Mouse (Mus musculus) right cerebral cortex, adult 2 months (tissue): Measurements from ENCODE around the gene Gm20388.

Experiments
- DNase-seq, 2 experiments: peaks; one replicate each; pipeline ENCODE4 v3.0.0; 2021 to 2022; ENCODE audit warnings: low spot score in 2 of 2

Gm20388 gene

DNA sequence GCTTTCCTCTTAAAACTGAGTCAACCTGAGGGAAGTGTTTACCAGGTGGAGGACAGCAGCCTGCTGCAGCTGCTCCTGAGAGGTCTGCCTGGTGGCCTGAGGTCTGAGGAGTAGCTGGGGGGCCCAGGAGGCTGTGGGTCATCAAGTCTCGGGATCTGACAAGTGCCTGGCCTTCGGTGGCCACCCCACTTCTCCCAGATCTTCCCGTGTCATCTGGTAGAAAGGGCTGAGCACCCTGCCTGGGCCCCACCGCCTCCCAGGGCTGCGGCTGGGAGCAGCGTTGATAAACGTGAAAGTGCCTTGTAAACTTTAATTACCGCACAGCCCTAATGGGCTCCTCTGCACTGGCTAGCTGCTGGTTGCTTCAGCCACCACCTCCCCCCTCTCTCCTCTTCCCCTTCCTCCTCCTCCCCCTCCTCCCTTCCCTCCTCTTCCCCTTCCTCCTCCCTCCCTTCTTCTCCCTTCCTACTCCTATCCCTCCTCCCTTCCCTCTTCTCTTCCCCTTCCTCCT lies 1238.0 kb downstream of the Gm20388 start:
- no peak for DNase-seq

DNA sequence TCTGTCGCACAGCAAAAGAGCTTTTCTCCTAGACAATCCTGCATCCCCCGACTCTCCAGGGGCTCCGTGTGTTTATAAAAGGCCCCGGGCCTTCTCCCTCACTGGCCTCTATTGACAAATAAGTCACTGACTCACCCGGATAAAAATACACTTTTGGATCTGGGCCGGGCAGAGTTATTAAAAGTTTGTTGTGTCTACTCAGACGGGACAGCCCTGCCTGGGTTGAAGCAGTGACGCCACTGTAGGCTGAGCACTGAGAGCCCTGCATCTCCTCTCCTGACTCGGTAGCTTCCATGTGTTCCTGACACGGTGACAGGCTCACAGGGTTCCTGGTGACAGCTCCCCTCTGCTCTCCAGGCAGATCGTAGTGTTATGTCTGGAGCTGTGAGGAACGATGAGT lies 1241.8 kb downstream of the Gm20388 start:
- no peak for DNase-seq

DNA sequence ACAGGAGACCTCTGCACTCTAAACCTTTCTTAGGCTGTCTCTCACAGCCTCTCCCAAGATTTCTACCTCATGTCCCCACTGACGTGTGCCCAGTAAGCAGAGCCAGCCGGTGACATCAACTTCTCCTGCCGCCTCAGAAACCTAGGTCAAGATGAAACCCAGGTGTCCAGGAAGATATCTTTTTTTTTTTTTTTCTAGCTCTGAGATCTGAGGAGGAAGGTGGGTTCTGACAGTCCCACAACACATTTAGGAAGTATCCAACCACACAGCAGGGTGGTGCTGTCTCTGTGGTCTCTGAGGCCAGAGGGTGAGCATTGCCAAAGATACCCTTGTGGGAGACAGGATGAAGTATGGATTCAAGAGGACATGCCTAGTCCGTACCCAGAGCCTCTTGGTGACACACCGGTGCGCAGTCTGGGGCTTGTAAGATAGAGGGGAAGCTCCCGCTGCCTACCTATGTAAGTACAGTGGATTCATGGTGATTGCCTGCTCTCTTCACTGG lies 1246.4 kb downstream of the Gm20388 start:
- DNase-seq: no peak

DNA sequence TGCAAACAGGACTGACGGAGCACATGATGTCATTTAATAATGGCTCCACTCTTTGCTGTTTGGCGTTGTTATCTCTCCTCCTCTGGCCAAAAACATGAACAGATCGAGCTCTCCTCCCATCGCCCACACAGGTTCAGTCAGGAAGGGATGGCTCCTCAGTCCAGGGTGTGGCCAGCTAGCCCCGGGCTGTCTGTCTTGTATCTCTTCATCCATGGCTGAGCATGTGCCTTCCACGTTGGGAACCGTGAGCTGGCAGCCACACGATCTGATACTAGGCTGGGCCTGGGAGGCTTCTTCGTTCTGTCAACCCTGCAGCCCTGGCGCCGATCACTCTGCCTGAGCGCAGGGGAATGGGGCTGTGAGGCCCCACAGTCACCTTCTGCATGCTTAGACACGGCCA lies 1248.2 kb downstream of the Gm20388 start:
- no peak for DNase-seq

DNA sequence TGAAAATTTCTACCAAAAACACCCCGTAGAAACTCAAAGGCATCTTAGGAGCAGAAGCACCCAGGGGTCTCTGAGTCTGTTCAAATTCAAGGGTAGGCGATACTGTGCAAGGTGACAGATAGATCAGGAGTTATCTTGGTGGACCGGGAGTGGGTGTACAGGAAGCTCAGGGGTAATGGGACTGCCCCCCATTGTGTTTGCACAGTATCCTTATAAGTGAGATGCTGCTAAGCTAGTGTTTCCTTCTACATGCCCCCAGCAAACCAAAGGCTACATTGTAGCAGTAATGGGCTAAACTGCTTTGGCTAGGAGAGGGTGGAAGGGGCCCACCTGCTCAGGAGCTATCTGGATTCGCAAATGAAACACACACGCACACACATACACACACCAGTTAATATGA lies 1250.8 kb downstream of the Gm20388 start:
- no peak for DNase-seq

DNA sequence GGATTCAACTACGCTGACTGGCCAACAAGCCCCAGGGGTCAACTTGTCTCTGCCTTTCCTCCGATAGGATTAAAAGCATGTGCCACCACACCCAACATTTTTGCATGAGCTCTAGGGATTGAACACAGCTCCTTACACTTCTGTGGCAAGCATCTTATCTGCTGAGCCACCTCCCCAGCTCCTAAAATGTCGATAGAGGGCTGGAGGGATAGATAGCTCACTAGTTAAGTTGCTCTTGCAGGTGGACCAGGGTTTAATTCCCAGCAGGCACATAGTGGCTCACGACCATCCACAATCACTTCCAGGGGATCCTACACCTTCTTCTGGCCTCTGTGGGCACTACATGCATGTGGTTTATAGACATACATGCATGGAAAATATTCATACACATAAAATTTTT lies 1251.8 kb downstream of the Gm20388 start:
- DNase-seq: no peak

DNA sequence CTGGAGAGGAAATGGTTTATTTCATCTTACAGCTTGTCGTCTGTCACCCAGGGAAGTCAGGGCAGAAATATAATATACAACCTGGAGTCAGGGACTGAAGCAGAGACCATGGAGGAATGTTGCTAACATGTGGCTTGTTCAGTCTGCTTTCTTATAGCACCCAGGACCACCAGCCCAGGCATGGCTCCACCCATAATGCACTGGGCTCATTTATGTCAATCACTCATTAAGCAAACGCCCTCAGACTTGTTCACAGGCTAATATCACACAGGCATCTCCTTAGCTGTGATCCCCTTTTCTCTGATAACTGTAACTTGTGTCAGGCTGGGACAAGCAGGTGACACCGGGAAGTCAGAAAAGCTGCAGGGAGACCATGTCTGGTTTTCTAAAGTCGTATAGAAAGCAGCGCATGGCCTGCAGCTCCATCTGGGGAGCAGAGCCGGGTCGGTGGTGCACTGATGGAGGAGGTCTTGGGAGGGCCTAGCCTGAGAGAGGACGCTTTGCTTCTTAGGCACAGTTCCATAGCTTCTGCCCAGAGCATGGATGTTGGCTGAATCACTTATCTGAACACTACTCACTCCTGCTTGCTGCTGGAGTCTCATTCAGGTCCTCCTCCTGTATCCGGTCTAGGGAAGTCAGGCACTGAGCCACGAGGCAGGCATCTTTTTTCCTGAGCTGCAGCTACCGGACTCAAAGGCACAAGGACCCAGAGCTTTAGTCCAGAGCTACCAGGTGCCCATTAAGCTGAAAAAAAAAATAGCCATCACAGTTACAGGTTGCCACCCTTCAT lies 1252.5 kb downstream of the Gm20388 start:
- DNase-seq: no peak

DNA sequence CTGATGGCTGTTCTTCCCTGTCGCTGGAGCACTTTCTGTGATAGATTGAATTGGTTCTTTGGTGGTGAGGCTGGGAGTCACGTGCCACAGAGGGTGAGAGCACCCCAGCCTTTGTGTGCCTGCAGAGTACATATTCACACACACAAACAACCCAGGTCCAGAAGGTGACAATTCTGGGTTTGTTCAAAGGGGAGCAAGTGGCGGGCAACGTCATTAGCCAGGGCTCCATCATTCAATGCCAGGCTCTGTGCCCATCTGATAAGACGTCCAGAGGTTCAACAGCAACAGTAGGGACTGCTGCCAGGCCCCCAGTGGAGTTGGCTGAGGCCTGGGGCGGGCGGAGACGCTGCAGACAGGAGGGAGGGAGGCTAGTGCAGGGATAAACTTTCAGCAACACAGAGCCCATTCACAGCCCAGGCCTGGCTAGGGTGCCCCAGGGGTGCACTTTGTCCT lies 1253.4 kb downstream of the Gm20388 start:
- DNase-seq: no peak

DNA sequence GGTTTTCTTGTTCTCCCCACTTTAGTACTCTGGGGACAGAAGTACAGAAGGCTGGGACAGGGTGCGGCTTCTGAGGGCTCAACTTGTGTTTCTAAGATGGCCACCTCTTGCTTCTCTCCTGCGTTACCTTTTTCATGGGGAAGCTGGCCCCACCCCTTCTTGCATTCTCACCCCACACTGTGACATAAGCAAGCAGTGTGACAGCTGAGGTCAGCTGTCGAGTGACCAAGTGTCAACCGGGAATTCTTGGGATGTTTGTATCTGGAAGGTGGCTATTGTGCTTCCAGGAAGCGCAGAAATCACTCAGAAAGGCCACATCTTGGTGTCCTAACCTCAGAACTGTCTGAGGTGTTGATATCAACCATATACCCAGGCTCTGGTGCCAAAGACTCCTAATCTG lies 1257.4 kb downstream of the Gm20388 start:
- no peak for DNase-seq

DNA sequence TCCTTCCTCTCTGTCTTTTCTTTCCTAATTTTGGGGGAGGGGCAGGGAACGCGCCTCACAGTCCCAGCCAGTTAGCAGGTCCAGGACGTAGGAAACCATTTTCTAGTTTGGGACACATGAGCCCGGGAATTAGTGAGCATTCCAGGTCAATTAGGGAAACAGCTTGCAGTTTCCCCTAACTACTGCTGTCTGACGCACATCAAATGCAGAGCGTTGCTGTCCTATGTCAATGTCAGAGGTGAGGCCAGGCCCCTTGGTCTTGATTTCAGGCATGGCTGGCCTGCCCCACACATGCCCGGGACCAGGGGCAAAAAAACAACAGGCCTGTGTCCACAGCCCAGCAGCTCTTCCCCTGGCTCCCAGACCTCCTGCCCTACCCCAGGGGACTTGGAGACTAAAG lies 1259.5 kb downstream of the Gm20388 start:
- DNase-seq: no peak

DNA sequence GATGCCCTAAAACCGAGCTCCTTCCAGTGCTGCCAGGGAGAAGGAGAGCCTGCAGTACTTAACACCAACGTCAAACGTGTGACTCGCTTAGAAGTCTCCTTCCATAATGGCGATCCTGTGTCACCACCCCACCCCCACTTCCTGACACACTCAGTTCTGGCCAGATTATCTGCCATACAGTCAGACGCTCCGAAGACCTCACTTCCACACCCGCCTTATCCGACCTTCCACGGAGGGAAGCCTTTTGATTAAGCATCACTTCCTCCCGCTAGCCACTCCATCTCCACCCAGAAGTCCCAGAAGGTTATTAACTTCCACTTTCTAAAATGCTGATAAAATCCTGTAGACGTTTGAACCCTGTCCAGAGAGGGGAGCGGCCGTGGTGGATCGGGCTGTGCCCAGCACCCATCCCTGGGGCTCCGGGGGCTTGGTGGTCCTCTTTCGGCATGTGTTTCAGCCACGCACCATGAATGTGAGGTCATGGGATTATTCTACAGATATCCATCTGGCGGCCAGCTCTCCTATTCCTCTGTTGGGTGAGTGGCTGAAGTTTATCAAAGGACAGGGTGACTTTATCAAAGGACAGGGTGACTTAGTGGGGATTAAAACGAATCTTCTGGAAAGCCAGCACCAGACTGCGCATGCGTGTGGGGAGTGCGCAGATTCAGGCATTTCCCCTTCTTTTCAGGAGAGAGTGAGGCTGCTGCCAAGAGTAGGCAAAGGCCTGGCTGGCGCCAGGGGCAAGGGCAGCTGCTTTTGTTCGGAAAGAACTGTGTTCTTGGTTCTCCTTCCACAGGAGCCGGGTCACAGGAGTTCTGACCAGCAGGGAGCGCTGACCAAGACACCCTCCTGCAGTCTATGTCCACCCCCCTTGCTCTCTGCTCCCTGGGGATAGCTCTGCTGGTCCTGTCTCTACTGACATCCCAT lies 1260.2 kb downstream of the Gm20388 start:
- DNase-seq: peak in 1 of 2 experiments; percentile 12

DNA sequence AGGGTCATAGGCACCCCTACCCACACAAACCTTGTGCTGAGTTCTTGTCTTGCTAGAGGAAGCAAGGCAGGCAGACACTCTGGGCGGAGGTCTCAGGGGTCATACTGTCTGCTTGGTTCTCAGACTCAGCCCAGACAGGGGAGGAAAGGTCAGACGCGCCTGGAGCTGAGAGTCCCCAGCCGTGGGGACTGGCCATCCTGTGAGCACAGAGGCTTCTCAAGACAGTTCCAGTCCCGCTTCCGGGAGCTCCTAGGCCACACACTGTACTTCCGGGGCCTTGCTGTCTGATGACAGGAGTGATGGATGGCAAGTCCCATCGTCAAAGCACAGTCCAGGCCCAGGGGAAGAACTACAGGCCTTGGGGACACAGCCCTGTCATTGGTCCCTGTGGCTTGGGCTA lies 1261.9 kb downstream of the Gm20388 start:
- DNase-seq: no peak

DNA sequence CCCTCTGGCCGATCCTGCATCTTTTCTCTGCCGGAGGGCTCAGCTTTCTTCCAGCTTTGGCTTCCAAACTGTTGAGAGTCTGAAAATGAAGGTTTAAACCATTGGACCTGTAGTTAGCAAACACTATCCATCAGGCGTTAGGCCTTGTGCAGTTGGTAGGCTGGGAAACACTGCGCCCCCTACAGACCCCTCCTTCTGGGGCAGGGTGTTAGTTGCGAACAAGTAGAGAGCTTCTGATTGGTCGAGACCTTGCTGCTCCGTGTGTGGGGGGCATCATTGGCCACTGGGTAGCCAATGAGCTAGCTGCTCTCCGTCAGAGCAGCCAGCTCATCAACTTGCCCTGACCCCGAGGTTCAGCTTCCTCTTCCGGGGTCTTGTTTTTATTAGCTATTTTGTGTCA lies 1263.5 kb downstream of the Gm20388 start:
- no peak for DNase-seq

DNA sequence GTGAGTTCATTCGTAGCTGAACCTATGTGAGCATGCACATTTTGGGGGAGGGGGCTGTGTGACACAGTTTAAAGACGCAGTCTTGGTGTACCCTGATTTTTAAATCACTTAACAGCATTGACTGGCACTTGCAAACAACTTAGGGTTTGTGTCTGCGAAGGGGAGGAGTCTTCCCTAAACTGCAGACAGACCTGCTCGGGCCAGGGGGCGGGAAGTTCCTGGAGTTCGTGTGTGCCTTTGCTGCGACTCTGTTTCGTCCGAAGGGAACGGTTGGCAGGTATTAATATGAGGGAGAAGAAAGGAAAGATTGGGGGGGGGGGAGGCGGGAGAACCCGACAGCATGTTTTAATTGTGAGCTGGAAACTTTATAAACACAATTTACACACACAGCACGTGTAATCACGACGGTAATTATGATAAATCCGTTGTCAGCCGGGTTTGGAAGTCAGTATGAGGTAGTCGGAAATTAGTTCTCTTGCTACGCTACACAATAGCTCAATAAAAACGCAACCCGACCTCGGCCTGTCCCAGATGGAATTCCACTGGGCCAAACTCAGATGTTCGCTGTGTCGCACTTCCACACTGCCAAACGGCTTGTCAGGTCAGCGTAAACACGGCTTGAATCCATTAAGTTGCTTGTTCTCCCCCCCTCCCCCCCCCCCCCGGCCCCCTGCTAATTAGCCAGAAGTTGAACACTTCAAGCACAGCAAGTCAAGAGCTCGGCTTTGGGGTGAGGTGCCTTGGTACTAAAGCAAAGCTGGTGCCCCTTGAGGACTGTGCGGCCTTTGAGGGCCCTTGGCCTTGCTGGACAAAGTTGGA lies 1264.3 kb downstream of the Gm20388 start:
- no peak for DNase-seq

DNA sequence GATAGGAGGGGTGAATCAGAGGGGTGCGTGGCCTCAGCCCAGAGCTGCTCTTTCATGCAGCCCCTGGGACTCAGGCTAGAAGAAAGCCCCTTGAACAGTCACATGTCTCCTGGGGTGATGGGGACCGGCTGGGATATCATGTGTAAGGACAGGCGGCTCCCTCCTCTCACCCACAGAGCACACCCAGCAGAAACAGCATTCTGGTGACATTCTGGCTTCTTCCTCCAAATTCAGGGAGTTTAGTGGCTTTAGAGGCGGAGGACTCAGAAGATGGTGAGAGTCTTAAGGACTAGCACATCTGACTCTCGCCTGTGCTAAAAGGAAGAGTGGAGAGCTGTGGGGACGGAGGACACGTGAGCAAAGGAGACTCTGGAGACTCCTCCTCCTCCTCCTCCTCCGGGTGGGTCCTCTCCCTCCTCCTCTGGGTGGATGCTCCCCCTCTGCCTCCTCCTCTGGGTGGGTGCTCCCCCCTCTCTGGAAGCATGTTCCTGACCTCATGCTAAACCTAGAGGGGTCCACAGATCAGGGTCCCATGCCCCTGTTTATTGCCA lies 1265.0 kb downstream of the Gm20388 start:
- no peak for DNase-seq

DNA sequence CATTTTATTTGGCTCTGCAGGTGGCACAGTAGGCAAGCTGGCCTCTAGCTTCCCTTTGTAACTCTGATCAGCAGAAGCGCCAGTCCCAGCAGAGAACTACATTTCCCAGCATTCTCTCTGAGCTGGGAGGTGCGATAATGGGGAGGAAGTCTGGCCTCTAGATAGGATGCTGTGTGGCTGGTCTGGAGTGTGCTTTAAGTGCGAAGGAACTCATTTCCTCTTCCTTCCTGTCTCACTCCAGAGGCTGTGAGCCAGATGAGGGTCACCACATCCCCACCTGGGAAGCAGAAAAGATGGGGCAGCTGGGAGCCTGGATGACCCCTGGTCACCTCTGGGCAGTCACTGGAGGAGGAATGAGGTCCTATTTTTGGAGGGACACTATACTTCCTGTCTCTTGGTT lies 1265.7 kb downstream of the Gm20388 start:
- DNase-seq: no peak

DNA sequence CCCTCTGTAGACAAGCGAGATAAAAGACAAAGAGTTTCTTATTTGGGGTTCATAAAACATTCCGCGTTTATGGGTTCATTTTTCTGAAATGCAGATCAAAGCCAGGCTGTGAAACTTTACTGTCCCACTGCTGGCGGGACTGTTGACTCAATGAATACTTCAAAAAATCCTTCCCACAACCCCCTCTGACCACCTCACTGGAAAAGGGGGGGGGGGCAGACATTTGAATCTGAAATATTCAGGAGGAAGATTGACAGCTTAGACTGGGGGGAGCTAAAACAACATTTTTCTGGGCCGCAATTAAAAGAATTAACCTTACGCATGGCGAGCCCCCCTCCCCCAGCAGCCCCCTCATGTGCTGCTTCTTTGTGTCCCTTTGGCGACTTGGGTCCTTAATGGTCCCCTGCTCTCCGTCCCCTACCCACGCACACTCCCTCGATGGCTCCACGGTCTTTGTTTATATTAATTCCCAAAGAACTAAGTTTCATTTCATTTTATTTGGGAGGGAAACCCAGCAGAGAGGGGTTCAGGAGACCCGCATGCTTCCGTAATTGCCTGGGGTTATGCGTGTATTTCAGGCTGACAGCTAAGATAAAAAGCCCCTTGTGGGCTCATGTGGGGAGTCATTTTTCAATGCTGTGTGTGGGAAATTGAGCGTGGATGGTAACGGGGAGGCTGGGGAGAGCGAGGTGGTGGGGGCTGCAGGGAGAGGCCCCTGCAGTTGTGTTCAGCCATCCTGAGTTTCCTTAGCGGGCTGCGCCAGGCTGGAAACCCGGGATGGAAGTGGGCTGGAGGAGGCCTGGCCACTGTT lies 1270.0 kb downstream of the Gm20388 start:
- no peak for DNase-seq

DNA sequence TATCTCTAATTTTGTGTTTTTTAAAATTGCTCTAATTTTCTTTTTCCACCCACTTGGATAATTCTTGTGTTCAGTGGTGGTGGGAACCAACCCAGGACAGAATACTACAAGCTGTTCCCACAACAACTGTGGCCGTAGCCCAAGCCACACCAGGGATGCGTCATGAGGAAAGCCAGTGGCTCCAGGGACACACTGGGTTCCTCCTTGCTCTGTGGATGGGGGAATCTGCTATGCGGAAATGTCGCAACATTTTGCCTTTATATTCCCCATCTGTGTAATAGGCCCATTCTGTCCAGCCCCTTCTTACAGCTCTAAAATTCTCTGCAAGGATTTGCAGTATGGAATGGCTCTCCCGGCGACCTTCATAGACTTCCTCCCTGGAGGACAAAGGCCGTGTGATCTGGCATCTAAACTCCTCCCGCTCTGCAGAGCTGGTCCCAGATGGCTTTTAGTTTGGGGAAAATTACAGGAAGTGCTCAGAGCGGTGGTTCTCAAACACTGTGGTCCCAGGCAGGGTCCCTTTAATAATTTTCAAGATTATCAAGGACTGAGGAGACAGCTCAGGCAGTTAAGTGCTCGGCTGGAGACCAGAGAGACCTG lies 1270.7 kb downstream of the Gm20388 start:
- DNase-seq: no peak

DNA sequence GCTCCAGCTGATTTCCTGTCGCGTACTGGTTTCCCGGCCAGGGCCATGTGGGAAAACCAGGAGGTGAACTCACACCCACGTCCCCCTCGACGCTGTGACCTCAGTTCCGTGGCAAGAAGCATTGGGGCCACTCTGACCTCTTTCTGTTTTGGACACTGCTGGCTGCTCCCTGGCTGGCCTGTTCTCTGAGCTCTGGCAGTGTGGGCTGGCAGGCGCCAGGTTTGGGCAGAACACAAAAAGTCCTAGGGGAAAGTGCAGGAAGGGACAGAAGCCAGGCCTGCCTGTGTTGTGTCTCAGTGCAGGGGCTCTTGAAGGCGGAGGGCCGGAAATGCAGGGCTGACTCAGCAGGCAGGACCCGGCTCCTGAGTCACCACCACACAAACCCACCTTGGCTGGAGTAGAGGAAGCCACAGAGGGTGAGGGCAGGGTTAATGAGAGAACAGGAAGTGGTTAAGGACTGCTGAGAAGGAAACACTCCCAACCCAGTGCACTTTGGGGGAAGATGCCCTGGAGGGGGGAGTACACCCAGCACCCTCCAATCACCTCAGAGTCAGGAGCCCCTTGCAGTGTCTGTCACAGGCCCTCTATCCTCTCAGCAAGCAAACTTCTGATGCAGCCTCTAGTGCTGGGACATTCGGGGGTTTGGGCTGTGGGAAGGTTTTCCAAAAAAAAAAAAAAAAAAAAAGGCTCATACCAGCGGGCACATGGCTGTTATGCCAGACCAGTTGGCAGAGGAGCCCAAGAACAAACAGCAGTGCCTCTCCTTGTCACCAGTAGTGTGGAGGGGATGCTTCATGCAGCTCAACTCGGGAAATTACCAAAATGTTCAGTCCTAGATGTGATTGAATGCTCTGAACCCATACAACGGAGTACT lies 1277.1 kb downstream of the Gm20388 start:
- DNase-seq: no peak
